Mouse (Mus musculus) embryonic facial prominence, embryonic 15.5 days (tissue): ENCODE results near the gene Capg. TPM values are rescaled to one million over a fixed set of nuclear protein-coding genes. Genes with fewer than 3 reads are reported as not detected.

Experiments
- ATAC-seq: fragments of 200-750 bp; cut with Nextera tagmentation; 2 replicates; pipeline ENCODE4 v1.8.0; 2017; ENCODE audit warnings: low read depth, moderate TSS enrichment; ENCODE audit not compliant: insufficient number of reproducible peaks, low FRiP score, low TSS enrichment
- H3K27ac ChIP-seq: fragments of 300-500 bp; sonication (generic); replicated peaks from 2 replicates; pipeline ENCODE4 v1.5.1; 2015; ENCODE audit warnings: mild to moderate bottlenecking, inconsistent platforms
- H3K27me3 ChIP-seq: fragments of 300-500 bp; sonication (generic); 2 replicates; pipeline ENCODE4 v1.6.1; 2015; ENCODE audit warnings: inconsistent platforms
- H3K36me3 ChIP-seq: fragments of 300-500 bp; sonication (generic); 2 replicates; pipeline ENCODE4 v1.6.1; 2015; ENCODE audit warnings: mild to moderate bottlenecking, inconsistent platforms
- H3K4me1 ChIP-seq: fragments of 300-500 bp; sonication (generic); 2 replicates; pipeline ENCODE4 v1.6.1; 2015; ENCODE audit warnings: inconsistent platforms
- H3K4me2 ChIP-seq: fragments of 300-500 bp; sonication (generic); replicated peaks from 2 replicates; pipeline ENCODE4 v1.6.1; 2015; ENCODE audit warnings: mild to moderate bottlenecking, inconsistent platforms
- H3K4me3 ChIP-seq: fragments of 300-500 bp; sonication (generic); replicated peaks from 2 replicates; pipeline ENCODE4 v1.5.1; 2015; ENCODE audit warnings: mild to moderate bottlenecking, inconsistent platforms
- H3K9ac ChIP-seq: fragments of 300-500 bp; sonication (generic); 2 replicates; pipeline ENCODE4 v1.6.1; 2015; ENCODE audit warnings: inconsistent platforms
- H3K9me3 ChIP-seq: fragments of 300-500 bp; sonication (generic); replicated peaks from 2 replicates; pipeline ENCODE4 v1.6.1; 2016; ENCODE audit warnings: inconsistent platforms
- WGBS: fragments of 180-500 bp; shearing (Covaris S2); methylation state at CpG from one replicate; pipeline ENCODE4 v1.1.7; 2015; 5-methylcytosine and 5-hydroxymethylcytosine counted together
- polyA plus RNA-seq: library from polyadenylated mRNA; unstranded; fragments of >200 nt; fragmentation: Nextera tagmentation; extraction: Ambion mirVana; gene quantifications from 2 replicates; pipeline ENCODE4 v1.2.1, GENCODE M21; 2015

Gene Capg
- polyA plus RNA-seq, 1 experiment from 2014 or later, result 122 TPM

- Histone ChIP-seq H3K4me2 (no peak overlapping the region), H3K9me3 (no peaks in the 10 kb centered on the region), H3K4me1 (peaks cover 27% of the 10 kb centered on the region), H3K9ac (no peak overlapping the region), H3K4me3 (no peak overlapping the region), H3K27ac (no peak overlapping the region), H3K36me3 (no peaks in the 10 kb centered on the region), H3K27me3 (no peaks in the 10 kb centered on the region)
- no peak for ATAC-seq
- WGBS, result 72% methylated on average over 1 of the region's 1 CpGs
Measured at GRCm38 (mm10) chr6:72518842-72519241, 25.3 kb upstream of the Capg start.

DNA sequence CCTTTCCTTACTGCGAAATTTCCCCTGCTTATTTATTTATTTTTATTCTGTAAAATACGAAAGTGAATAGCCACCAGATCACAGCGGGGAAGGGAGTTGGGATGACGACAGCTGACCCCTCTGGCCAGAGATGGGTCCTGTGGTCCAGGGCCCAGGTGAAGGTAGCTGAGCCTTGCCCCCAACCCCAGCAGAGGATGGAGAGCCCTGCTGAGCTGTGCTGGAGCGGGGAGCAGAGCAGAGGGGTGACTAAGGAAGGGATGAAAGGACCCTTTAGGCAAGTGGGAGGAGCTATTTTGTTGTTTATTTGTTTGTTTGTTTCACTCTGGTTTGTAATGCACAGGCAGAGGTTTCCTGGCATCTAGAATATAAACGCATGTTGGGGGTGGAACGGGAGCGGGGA lies 24.9 kb upstream of the Capg start:
- WGBS, result 39% methylated on average over 8 of the region's 8 CpGs
- no peaks in the 10 kb centered on the region for H3K27me3 ChIP-seq
- no peak overlapping the region for H3K9ac ChIP-seq
- no peaks in the 10 kb centered on the region for H3K9me3 ChIP-seq
- H3K4me2 ChIP-seq, result no peak overlapping the region
- no peak overlapping the region for H3K27ac ChIP-seq
- ATAC-seq, result no peak
- H3K36me3 ChIP-seq, result no peaks in the 10 kb centered on the region
- no peak overlapping the region for H3K4me3 ChIP-seq
- peaks cover 23% of the 10 kb centered on the region for H3K4me1 ChIP-seq

DNA sequence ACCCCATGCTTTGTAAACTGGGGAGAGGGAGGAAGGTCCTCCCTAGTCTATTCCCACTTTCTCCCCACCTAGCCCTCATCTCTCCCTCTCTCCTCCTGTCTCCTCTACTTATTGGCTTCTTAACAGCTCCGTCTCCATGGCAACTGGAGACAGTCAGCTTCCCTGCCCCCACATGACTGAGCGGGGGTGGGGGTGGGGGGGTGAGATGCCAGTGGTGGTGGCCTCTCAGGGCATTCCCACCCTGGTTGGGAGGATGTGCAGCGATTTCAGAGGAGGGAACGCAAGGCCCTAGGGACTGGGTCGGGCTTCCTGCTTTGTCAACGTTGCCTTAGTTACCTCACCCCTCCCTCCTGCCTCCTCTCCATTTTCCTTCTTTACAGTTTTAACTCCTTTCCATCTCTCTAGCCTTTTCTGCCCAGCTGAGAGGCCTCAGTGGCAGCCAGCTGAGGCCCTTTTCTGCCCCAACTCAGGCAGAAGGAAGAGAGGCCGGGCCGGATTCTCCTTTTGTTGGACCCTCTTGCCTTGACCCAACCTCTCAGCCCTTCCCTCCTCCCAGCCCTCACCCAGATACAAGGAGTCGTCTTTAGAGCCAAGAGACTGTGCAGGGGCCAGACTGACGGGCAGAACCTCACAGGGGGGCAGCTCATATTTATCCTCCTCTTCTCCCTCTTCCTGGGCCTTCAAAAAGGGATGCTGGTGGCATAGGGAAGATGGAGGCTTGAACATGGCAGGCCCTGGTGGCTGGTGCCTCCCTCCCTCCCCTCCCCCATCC lies 24.1 kb upstream of the Capg start:
- H3K9ac ChIP-seq, result no peak overlapping the region
- peak; percentile 43; the same call in 1 of the 2 replicates for ATAC-seq
- no peaks in the 10 kb centered on the region for H3K27me3 ChIP-seq
- WGBS, result 13% methylated on average over 10 of the region's 10 CpGs
- H3K4me2 ChIP-seq, result peak overlapping the region; percentile 8; the same call in 1 of the 2 replicates
- no peaks in the 10 kb centered on the region for H3K36me3 ChIP-seq
- H3K27ac ChIP-seq, result peak overlapping the region; percentile 40; the same call in 1 of the 2 replicates
- H3K4me1 ChIP-seq, result peaks cover 16% of the 10 kb centered on the region
- no peaks in the 10 kb centered on the region for H3K9me3 ChIP-seq
- H3K4me3 ChIP-seq, result no peak overlapping the region

DNA sequence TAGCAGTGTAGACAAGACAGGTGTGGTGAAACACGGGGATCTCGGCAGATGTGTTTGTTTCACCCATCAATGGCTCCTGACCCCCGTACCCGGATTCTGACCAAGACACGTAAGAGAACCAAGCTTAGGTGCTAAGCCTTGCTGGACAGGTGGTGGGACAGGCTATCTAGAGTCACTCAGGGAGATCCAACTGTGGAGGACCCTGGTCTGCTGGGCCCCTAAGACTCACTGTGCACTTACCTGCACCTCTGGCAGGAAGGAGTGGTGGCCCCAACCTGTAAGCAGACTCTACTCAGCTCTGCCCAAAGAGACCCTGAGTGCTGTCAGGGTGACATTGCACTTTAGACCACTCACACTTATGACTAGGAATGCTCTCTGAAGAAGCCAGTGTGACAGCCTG lies 23.3 kb upstream of the Capg start:
- no peak for ATAC-seq
- Histone ChIP-seq H3K9me3 (no peaks in the 10 kb centered on the region), H3K9ac (no peak overlapping the region), H3K4me2 (no peak overlapping the region), H3K27ac (no peak overlapping the region), H3K36me3 (no peaks in the 10 kb centered on the region), H3K4me1 (peaks cover 15% of the 10 kb centered on the region), H3K27me3 (no peaks in the 10 kb centered on the region), H3K4me3 (no peak overlapping the region)
- 90% methylated on average over 5 of the region's 5 CpGs for WGBS

- Histone ChIP-seq H3K9ac (no peak within 1 kb of the TSS), H3K4me3 (no peak within 1 kb of the TSS), H3K27ac (no peak within 1 kb of the TSS), H3K4me1 (peaks cover 15% of the 10 kb centered on the region), H3K9me3 (no peaks in the 10 kb centered on the region), H3K36me3 (no peaks in the 10 kb centered on the region), H3K27me3 (no peaks in the 10 kb centered on the region), H3K4me2 (no peak within 1 kb of the TSS)
- no peak for ATAC-seq
- WGBS, result 95% methylated on average over 5 of the region's 5 CpGs
Measured at GRCm38 (mm10) chr6:72521607-72522006, 22.6 kb upstream of the Capg start, which contains the start of gene Sh2d6. Gene Sh2d6 (minus strand): TSS chr6:72521707.

GRCm38 (mm10) chr6:72522288-72522687 lies 21.9 kb upstream of the Capg start:
- no peak overlapping the region for H3K9ac ChIP-seq
- no peaks in the 10 kb centered on the region for H3K9me3 ChIP-seq
- H3K4me2 ChIP-seq, result no peak overlapping the region
- 76% methylated on average over 5 of the region's 5 CpGs for WGBS
- no peak for ATAC-seq
- no peak overlapping the region for H3K27ac ChIP-seq
- H3K4me1 ChIP-seq, result peaks cover 15% of the 10 kb centered on the region
- no peaks in the 10 kb centered on the region for H3K27me3 ChIP-seq
- H3K36me3 ChIP-seq, result no peaks in the 10 kb centered on the region
- H3K4me3 ChIP-seq, result no peak overlapping the region

DNA sequence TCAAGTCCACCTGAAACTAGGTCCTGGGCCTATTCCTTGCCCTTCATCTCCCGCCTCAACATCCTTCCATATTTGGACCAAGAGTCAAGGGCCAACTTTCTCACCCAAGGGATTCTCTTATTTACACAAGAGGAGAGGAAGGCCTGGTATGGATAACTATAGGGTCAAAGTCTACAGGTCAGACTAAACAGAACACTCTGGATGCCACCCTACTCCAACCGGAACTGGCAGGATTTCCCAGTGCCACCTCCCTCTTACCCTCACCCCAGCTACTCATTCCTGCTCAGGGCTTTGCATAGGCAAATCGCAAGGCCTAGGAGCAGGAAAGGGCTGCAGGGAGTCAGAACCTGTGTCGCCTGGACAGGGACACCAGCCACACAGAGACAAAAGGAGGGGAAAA lies 21.0 kb upstream of the Capg start:
- H3K36me3 ChIP-seq, result no peaks in the 10 kb centered on the region
- H3K9ac ChIP-seq, result no peak overlapping the region
- no peak overlapping the region for H3K27ac ChIP-seq
- 61% methylated on average over 4 of the region's 4 CpGs for WGBS
- H3K4me2 ChIP-seq, result no peak overlapping the region
- no peak overlapping the region for H3K4me3 ChIP-seq
- no peak for ATAC-seq
- H3K4me1 ChIP-seq, result peaks cover 15% of the 10 kb centered on the region
- no peaks in the 10 kb centered on the region for H3K9me3 ChIP-seq
- H3K27me3 ChIP-seq, result no peaks in the 10 kb centered on the region

DNA sequence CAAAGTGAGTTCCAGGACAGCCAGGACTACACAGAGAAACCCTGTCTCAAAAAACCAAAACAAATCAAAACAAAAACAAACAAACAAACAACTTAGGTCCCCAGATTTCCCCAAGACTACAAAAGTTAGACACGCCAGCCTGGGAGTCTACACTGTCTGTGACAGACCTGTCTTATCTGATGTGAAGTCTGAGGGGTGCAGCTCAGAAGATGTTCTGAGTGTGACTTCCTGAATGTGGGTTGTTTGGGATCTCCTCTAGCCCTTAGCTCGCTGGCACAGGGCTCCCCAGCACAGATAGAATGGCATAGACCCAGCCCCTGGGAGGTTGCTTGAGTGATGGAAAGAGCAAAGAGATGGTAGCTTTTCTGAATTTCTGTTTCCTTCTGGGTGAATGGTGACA lies 20.0 kb upstream of the Capg start:
- Histone ChIP-seq H3K9me3 (no peaks in the 10 kb centered on the region), H3K36me3 (no peaks in the 10 kb centered on the region), H3K4me2 (no peak overlapping the region), H3K9ac (no peak overlapping the region), H3K4me3 (no peak overlapping the region), H3K4me1 (peaks cover 13% of the 10 kb centered on the region), H3K27ac (no peak overlapping the region), H3K27me3 (no peaks in the 10 kb centered on the region)
- 84% methylated on average over 2 of the region's 2 CpGs for WGBS
- ATAC-seq, result no peak

DNA sequence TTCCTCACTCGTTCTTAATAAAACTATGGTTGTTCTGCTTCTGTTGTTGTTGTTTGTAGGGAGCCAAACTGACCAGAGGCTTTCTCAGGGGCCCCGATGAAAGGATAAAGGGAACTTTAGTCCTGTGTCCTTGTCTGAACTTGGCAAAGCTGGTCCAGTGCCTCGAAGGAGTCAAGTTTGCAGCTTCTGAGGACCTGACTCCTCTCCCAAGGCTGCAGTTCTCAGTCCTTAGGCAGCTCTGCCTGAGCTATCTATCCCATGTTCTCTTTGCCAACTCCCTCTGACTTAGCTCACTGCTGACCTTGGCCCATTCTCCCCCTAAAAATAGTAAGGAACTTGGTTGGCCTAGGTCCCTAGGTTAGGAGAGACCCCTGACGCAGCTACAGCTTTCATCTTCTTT lies 17.1 kb upstream of the Capg start:
- 86% methylated on average over 4 of the region's 4 CpGs for WGBS
- Histone ChIP-seq H3K27ac (no peak overlapping the region), H3K9me3 (no peaks in the 10 kb centered on the region), H3K9ac (no peak overlapping the region), H3K4me3 (no peak overlapping the region), H3K27me3 (no peaks in the 10 kb centered on the region), H3K4me1 (no peaks in the 10 kb centered on the region), H3K4me2 (no peak overlapping the region), H3K36me3 (no peaks in the 10 kb centered on the region)
- ATAC-seq, result no peak

DNA sequence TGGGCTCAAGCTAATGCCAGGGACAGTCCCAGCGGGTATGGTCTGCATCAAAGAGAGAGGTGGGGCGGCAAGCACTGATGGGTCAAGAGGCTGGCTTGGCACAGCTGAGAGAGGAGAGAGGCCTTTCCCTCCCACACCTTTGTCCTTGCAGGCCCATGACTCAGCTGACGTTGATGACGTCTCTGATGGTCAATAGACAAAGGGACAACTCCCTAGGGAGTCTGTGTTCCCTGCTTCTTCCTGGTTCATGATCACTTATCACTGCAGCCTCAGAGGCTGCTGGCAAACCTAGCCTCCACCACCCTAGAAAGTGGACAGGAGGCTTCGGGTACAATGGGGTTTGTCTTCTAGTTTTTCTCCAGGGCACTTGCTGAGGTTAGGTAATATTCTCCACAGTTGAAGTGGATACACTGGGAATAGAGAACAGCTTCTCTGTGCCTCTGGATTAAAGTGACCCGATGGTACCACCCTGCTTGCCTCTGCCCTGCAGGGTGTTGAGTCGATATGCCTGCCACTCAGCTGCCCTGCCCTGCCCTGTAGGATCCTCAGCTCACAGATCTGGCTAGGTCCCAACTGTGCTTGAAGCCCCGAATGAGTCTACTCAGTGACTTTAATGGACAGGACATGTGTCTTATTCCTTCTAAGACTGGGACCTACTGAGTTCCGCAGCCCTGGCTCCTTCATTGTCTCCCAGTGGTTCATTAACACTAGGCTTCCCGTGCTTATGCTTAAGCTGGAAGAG lies 15.6 kb upstream of the Capg start:
- no peak overlapping the region for H3K9ac ChIP-seq
- no peaks in the 10 kb centered on the region for H3K36me3 ChIP-seq
- no peak overlapping the region for H3K27ac ChIP-seq
- no peak overlapping the region for H3K4me2 ChIP-seq
- H3K9me3 ChIP-seq, result no peaks in the 10 kb centered on the region
- ATAC-seq, result no peak
- peaks cover 9% of the 10 kb centered on the region; the same call in 1 of the 2 replicates for H3K4me1 ChIP-seq
- H3K4me3 ChIP-seq, result no peak overlapping the region
- 73% methylated on average over 10 of the region's 10 CpGs for WGBS
- no peaks in the 10 kb centered on the region for H3K27me3 ChIP-seq

GRCm38 (mm10) chr6:72532580-72532979 lies 11.6 kb upstream of the Capg start:
- Histone ChIP-seq H3K4me2 (no peak overlapping the region), H3K27ac (no peak overlapping the region), H3K4me3 (no peak overlapping the region), H3K9me3 (no peaks in the 10 kb centered on the region), H3K9ac (no peak overlapping the region), H3K36me3 (no peaks in the 10 kb centered on the region), H3K27me3 (no peaks in the 10 kb centered on the region), H3K4me1 (peaks cover 20% of the 10 kb centered on the region; the same call in 1 of the 2 replicates)
- no peak for ATAC-seq
- 67% methylated on average over 4 of the region's 4 CpGs for WGBS
